Mouse (Mus musculus) heart, adult 11 months (tissue): ENCODE measurements around the gene Olfr1093.

Experiments used
- DNase-seq: peaks from one replicate; pipeline ENCODE4 v3.0.0; 2022

Olfr1093 gene

GRCm38 (mm10) chr2:86782179-86782578 lies at the start of gene Olfr1093:
Olfr1093 (plus strand) TSS chr2:86782479.
- no peak for DNase-seq

GRCm38 (mm10) chr2:86733601-86734000 lies 48.7 kb upstream of the Olfr1093 start, which contains the start of gene Olfr1089:
Olfr1089 (minus strand) TSS chr2:86733701.
- DNase-seq, result no peak

DNA sequence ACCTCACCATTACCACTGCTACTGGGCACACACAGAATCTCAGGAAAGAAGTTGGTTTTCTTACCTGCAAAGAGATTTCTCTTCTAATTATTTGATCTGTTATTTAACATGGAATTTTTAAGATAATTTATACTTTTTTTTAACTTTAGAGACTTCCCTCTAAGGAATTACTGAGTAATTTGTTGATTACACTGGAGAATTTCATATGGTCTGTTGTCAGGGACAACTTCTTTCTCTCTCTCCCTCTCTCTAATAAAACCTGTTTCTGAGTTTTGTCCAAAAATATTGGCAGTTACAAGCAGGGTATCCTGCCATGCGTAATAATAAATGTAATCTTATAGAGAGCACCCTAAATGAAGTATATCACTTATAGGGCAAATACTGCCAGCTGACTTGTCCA lies 23.4 kb upstream of the Olfr1093 start, which contains the start of gene Olfr1090:
TSS of gene Olfr1090 (minus strand) at position 101 of the 400 bp plus-strand sequence.
- DNase-seq, result no peak

- DNase-seq, result no peak
Observed at GRCm38 (mm10) chr2:86761050-86761449, 21.2 kb upstream of the Olfr1093 start.

DNA sequence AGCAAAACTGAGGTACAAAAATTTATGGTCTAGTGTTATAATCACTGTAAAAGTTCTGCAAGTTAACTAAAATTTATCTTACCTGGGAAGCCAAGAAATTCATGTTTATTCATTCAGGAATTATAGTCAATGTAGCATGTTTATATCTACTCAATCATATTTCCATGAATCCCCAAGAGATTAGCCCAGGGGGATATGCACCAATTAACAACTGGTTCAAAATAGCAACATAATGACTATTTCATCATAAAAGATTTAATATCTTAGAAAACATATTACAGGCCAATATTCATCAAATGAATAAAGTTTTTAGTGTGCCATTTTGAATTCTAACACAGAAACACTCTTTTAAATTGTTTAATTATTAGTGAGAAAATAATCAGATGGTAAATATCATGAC lies 27.6 kb downstream of the Olfr1093 start, which contains the start of gene Olfr141:
TSS of gene Olfr141 (minus strand) at position 101 of the 400 bp plus-strand sequence.
- no peak for DNase-seq

DNA sequence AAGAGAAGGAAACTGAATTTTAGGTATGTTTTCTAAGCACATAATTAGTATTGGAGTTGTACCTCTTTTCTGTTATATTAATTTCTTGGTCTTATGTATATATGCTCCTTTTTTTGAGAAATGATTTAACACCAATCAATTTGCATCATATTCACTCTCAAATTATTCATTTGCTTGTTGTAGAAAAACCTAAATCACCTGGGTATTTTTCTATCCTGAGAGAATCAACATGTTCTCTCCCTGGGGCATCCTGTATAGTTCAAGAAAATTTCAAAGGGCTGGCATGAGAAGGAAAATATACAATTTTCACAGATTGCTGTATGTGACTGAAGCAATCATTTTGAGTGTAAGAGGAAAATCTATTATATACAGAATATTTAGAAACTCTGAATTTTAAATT lies 42.1 kb downstream of the Olfr1093 start, which contains the start of gene Olfr1094:
TSS of gene Olfr1094 (plus strand) at position 301 of the 400 bp plus-strand sequence.
- no peak for DNase-seq
